Mouse (Mus musculus): Measurements from ENCODE around the gene Apip.

GRCm38 (mm10) chr2:103066683-103067551 is 6.6 kb upstream of the Apip start:
- TF ChIP-seq CTCF (conservative IDR thresholded peaks at IDR 0.05 in 1 of 2, IDR thresholded peaks at IDR 0.05 in 1 of 2; ENCODE audit: low read depth in 2 of 2, low read length in 2 of 2) (no peak), MYC (IDR thresholded peaks at IDR 0.05; ENCODE audit: low read depth, low read length) (no peak), JUND (conservative IDR thresholded peaks at IDR 0.05; ENCODE audit: low read depth, low read length) (no peak), UBTF (IDR thresholded peaks at IDR 0.05; ENCODE audit: low read depth, low read length) (no peak)

Data from CH12.LX (cell line).